Mouse (Mus musculus) kidney, postnatal 36 days (tissue): ENCODE results near the gene Pclo.
A peak's percentile ranks its signal among the peaks of the same experiment; 100 is the strongest.
"Not testable (repeated sequence)": the region's sequence is repeated elsewhere in the genome, so short reads cannot be mapped to it uniquely, and the experiment has no call there.

ENCODE experiments used
- DNase-seq, 2 experiments: peaks; one replicate each; pipeline ENCODE4 v3.0.0; 2021 to 2022; ENCODE audit warnings: mixed read lengths in 2 of 2

Pclo gene

DNA sequence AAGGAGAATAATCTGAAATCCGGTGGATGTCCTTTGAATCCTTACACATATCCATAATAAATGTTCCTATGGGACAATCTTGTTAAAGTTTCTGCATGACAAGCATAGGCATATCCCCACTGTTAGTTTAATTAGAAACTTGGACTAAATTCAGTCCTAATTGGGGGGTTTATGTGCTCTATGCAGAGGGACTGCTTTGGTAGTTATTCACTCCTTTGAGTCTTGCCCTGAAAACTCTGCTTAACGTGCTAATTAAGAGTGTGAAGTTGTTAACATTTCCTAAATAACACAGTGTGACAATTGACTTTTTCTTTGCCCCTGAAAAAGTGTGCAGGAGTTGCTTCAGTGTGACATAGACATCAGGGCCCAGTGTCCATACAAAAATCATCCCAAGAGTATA lies 177.3 kb downstream of the Pclo start:
- no peak for DNase-seq

DNA sequence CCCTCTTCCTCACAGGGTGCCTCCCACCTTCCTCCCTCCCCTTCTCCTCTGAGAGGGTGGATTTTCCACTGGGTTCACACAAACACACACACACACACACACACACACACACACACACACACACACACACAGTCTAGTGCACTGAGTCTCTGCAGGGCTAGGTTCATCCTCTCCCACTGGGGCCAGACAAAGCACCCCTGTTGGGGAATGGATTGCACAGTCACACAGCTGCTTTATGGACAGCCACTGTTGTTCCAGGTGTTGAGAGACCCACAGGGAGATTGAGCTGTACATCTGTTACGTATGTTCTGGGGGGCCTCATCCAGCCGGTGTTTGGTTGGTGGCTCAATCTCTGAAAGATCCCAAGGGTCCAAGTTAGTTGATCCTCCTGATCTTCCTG lies 182.0 kb downstream of the Pclo start:
- DNase-seq: no peak

DNA sequence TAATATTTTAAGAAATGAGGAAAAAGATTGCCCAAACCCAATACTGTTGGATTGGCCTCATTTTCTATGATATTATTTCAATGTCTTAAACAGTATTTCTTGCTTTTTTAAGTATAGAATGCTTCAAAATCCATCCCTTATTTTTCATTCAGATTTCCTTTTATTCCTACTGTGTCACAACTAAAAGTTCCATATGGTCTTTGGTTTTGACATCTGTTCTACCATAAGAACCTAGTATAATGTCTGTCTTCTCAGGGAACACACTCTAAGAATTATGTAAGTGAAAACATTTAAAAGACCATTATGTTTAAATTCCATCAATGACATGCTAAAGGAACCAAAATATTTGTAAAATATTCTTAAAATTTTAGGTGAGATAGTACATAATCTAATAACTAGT lies 186.2 kb downstream of the Pclo start:
- no peak for DNase-seq

DNA sequence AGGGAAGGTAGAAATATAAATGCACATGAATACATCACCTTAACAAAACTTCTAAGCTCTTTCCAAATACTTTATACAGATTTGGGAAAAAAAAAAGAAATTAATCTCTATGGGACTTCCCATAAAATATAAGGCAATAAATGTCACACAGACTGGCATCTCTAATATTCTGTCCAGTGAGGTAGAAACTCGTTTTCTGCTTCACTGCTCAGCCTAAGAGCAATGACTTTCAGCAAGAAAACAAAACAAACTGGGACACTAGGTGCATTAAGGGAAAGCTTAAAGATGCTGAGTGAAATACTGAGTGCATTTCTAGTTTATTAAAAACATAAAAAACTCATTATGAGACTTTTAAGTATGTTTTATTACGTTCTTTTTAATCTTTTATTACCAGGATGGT lies 190.7 kb downstream of the Pclo start:
- no peak for DNase-seq

DNA sequence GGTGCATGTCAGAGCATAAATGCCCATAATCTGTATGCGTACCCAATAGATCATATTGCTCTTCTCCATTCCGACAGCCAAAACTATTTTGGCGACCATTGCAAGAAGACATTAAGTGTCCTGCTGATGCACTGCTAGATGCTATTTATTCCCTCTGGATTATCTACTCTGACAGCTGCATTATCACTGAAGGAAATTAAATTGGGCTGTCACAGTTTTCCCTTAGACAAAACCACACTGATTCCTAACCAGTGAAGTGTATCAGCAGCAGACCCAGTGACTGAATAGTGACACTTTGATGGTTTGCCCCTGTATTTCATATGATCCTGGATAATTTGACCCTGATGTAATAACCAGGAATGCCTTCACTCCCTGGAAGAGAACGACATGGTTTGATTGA lies 192.6 kb downstream of the Pclo start:
- DNase-seq: no peak

DNA sequence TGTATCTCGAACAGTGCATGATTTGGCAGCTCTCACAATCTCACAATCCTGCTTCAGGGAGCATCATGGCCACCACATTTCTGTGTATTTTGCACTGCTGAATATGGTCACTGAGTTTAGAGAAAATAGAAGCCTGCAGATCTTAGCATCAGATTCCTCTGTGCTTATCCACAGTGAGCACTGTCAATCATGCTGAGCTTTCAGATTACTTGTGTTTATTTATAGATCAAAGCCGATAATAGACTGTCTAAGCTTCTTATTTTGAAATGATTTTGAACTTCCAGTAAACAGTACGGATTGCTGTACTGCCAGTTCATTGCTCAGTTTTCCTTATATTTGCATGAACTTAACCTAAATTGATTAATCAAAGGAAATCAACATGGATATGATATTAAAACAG lies 208.9 kb downstream of the Pclo start:
- no peak for DNase-seq

DNA sequence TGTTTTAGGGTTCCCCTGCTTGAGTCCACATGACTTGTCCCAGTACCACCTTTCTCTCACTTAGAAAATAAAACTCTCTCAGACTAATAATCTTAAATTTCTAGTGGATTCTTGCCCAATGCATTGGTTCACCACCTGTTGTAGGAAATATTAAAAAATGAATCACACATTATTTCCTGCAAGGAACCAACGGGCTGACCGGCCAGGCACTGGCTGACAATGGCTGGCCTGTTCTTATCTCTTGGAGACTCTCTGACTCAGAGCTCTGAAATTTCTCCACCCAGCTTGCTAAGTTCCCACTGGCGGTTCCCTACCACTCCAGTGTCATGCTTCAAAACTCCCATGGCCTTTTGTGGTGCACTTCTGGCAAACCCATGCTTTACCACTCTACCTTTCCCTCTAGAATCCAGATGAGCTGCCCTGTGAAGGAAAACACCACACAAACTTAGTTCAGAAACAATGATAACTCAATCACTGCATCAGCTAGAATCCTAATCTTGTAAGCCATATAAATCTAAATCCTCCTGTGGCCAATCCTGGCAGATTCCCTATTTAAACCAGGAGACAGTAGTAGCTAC lies 214.0 kb downstream of the Pclo start:
- no peak for DNase-seq

DNA sequence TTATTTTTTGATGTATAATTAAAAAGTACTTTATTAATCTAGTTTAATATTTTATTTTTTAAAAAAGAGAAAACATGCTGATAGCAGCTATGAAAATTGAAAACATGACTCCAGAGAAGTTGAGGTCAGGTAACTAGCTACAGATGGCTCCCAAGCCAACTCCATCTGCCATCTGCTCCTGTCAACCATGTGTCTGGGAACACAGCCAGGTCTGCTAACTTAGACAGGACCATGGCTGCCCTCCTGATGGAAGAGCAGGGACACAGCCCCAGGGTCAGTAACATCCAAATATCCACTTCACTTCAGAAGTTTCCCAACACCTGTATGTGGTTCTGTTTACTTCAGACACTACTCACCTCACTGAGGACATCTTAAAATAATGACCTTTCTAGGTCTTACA lies 236.2 kb downstream of the Pclo start:
- DNase-seq: no peak

DNA sequence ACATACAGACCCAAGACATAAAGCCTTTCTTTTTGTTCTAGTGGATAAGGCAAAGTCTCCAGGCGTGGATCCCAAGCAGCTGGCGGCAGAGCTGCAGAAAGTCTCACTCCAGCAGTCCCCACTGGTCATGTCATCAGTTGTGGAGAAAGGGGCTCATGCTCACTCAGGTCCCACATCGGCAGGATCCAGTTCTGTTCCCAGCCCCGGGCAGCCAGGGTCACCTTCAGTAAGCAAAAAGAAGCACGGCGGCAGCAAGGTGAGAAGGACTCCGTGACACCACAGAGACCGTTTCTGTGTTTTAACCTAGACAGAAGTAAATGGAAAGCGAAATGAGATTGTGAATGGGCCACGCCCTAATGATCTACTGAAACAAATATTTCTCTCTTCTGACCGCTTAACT lies 252.0 kb downstream of the Pclo start:
- DNase-seq: no peak

DNA sequence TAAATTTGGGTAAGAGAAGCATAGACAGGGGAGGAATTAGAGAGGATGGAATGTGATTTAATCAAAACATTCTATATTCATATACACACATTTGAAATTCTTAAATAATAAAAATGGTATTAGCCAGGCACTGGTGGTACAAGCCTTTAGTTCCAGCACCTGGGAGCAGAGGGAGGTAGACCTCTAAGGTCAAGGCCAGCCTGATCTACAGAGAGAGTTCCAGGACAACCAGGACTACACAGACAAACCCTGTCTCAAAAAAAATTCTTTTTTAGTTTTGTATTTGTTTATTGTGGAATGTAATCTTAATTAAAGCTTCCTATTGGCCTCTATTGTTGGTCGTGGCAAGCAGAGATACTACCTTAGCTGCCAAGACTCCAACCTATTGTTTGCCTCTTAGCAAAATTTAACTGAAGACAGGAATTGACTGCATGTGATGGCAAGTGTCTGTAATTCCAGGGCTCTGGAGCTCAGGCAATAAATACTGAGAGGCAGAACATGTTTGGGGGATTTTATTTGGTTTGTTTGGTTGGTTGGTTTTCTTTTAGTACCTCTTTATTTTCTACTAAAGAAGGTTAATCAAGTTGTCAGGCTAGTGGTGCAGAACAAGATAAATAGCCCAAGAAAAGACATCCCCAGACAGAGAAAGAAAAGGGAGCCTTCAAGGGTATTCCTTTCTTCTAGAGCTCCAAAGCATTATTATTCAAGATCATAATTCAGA lies 267.8 kb downstream of the Pclo start:
- no peak for DNase-seq

DNA sequence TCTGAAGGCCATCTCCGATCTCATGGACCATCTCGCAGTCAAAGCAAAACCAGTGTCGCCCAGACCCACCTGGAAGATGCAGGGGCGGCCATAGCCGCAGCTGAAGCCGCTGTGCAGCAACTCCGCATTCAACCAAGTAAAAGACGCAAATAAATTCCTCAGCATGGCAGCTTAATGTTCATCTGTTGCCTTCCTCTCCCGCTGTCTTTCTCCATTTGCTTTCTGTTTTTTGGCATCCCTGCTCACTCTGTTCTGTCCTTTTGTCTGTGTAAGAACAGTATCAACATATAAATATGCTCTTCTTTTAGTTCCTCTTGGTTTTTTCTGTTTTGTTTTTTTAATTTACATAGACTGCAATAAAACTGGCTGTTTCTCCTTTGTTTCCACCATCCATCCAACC lies 279.2 kb downstream of the Pclo start:
- no peak for DNase-seq

DNA sequence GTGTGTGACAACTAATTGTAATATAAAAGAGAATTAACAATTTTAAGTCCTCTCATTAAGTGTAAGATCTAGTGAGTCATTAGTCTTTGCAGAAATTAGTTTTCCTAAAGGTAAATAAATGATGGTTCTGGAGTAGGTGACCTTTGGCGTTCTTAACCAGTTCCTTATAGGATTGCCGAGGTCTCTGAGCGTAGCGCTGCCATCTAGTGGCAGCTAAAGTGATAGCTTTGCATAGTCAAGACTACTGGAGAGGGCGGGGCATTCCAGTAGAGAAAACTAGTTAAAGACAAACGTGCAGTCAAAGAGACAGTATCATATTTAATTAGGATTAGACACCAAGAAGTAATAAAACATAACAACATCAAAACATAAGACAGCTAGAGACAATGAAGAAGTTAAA lies 292.4 kb downstream of the Pclo start:
- peak; percentile 46 to 76 for DNase-seq

DNA sequence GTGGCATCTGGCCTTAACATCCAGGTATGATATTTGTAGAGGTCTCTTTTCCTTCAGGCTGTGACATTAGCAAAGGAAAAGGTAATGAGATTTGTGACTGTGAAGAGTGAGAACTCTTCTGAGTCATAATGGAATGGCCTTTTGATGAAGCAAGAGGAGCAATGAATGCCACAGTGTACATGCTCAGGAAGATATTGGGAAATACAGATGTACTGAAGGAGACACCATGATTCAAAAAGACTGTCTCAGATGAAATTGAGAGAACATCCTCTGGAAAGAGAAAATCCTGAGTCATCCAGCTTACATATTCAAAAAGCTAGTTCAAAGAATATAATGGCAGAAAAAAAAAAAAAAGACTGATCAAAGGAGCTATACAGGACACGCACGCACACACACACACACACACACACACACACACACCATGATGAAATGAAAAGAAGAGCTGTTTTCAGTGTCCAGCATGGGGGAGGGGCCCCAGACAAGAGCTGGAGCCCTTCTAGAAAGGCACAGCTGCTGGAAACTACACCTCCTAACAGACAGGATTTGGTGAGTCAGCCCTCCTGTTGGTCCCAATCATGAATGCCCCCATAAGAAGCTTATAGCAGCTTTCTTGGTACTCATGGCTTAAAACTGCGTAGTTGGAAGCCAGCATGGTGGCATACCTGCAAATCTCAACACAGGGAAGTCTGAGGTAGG lies 318.6 kb downstream of the Pclo start:
- DNase-seq: no peak

DNA sequence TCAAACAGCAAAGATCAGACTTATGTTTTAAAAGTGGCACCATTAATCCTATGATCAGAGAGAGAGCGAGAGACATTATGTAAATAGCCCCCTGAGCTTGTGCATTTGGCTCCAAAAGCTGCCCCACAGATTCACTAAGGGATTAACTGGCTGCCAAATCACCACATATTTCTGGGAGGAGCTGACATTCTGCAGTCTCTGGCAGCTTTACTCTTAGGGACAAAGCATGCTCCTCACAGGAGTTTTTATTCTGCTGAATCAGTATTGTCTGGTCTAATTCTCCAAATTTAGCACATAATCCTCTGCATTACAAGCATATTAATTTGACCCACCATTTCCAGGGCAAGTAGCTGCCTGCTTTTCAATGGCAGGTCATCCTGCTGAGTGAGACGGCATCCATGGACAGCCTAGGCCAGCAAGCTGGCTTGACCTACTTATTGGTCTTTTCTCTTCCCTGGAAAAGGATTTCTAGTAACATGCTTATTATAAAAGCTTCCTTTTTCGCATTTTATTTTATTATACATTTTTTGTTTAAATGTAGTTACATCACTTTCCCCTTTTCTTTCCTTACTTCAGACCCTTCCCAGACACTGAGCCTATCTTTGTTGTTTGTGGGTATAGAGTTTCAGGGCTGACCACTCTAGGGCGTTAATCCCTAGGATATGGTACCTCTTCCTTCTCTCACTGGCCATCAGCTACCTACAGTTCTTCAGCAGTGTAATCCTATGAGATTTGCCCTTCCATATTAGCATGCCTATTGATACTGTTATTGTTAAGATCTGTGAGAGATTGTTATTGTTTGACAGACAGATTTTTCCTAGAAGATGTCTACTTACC lies 319.7 kb downstream of the Pclo start:
- no peak for DNase-seq

DNA sequence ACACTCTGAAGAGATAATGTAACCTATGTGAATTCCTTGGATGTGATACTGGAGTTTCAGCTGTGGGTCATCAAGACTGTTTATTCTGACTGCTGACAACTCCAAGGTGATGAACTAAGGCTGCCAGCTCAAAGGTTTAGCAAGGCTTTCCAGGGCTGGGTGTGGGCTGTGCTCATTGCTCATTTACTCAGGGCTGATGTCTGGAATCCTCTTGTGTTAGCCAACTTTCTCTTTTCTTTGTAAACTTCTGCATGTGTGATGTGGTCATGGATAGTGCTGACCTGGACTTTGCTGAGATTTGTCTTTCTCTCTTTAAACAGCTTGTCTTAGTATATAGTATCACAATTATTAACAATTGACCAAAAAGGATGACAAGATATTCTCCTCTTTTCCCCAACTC lies 338.9 kb downstream of the Pclo start:
- no peak for DNase-seq

DNA sequence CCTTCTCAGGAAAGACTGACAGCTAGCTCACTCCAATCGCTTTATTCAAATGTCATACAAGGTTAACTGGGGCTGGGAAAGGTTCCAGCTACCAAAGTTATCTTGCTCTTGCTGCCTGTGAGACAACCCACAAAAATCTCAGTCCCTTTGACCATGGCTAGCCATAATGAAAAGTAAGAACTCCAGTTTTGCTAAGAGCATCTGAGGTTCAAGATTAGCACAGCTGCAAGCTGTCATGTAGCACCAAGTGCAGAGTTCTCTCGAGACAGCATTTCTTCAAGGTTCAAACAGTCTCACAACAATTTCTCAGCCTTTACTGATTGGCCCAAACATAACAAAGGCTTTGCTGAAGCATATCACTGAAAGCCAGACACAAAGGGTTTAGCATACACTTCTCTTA lies 370.6 kb downstream of the Pclo start:
- DNase-seq: not testable (repeated sequence)

DNA sequence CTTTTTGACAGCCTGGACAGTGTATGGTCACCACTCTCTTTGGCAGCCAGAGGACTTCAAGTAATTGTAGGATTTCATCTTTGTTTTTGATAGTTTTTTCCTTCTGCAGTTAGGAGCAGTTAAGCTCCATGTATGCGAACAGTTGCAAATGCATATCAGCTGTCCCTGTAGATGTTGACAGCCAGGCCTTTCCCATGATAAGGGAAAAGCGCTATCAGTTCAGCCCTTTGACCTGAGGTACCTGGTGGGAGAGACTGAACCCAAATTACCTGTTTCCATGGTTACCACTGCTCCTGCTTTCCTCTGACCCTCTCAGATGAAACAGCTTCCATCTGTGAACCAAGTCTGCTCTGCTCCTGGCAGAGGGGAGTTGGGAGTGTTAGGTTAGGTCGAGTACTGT lies 377.5 kb downstream of the Pclo start:
- no peak for DNase-seq

DNA sequence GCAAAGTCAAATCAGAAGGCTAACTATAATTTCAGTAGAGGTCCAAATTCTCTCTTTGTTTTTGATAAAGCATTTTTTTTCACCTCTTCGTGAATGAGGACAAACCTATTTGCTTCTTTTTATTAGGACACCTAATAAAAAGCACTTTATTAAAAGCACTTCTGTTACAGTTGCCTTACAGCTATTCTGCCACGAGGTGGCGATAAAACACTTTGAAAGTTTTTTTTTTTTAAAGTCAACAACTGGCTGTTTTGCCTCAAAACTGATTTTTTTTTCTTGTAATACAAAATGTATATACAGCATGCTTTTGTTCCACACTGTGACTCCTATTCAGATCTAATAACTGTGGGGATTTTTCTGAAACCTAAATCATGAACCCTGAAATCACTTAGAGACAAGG lies 388.8 kb downstream of the Pclo start:
- DNase-seq: not testable (repeated sequence)
